Mouse (Mus musculus) adrenal gland, adult (tissue): ENCODE results near the gene Gli1.
"Not testable (repeated sequence)": the region's sequence is repeated elsewhere in the genome, so short reads cannot be mapped to it uniquely, and the experiment has no call there.

Experiments
- DNase-seq, 2 experiments: peaks; one replicate each; pipeline ENCODE4 v3.0.0; 2022 to 2023; ENCODE audit warnings: low spot score in 1 of 2; ENCODE audit not compliant: inconsistent age in 2 of 2

The Gli1 gene

DNA sequence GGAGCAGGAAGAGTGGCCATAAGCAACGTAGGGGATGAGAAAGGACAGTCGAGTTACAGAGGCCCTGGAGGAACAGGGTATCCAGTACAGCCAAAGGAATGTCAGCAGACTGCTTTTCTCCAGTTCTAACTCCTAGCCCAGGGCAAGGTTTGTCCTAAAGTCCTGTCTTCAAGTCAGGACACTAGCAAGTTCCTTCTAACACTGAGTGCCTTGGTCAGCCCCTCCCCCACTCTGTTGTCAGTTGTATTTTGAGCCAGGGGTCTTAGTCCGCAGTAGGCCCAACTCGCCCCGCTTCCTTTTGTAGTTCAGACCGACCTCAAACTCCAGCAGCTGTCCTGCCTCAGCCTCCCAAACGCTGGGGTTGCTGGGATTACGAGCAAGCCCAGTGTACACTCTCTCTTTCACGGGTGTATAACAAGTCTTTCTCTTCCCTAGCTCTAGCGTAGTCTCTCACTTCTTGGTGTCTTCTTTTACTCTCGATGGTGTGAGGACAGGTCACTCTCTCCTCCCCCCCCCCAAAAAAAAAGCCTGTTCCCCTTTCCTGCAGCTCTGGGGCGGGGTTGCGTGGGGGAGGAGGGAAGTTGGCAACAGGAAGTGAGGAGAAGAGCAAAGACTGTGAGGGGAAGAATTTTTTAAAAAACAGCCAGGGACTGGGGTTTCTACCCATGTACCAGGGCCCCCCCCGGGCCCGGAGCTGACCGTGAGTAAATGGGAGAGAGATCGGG is 18.5 kb downstream of the Gli1 start:
- DNase-seq, result peak in 1 of 2 experiments; percentile 49

DNA sequence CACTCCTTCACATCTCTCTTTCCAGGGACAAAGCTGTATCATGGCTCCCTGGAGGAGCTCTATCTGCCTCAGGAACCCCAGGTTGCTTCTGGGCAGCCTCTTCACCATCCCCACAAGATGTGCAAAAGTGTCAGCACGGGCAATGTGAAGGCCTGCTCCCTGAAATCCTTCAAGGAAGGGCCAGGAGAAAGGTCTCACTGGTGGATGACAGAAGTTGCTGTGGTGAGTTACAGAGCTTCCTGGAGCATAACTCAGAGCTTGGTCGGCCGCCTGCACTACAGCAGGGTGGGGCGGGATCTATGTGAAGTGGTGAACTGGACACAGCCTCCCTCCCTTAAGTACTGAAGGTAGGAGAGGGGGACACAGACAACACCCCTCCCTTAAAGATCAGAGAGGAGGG is 19.1 kb downstream of the Gli1 start:
- DNase-seq, result no peak

GRCm38 (mm10) chr10:127322178-127322577 is 19.6 kb downstream of the Gli1 start:
- no peak for DNase-seq

DNA sequence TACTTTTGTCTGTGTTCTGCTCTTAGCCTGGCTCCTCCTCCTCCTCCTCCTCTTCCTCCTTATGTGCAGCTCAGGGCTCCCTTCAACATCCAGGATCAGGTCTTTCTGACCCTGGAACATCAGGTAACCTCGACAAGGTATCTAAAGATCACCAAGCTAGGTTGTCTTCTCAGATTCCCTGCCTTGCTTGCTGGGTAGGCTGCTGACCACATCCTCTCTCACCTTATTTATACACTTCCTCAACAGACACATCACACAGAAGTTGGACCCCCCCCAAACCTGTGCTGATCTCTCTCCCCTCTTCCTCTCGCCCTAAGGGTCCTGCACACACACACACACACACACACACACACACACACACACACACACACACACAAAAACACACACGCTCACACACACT is 20.2 kb downstream of the Gli1 start, which contains the start of gene Arhgap9:
Gene Arhgap9, plus strand, starts transcription at position 344 of the 400 bp plus-strand sequence.
- DNase-seq, result no peak

DNA sequence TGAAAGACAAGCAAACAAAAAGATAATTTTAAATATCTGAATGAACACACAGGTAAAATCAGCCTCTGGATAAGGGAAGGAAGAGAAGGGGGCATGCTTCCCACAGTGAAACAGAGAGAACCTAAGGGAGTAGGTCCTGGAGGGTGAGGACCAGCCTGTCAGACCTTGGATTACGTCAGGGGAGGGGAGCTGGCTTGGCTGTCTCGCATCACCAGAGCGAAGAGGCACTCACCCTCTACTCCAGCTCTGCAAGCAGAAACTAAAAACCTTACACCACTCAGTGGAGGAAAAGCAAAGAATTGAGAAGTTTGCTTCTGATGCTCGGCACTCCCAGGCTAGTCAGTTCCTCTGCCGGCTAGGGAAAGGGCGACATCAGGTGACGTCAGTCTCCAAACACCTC is 21.8 kb downstream of the Gli1 start:
- no peak for DNase-seq

GRCm38 (mm10) chr10:127318009-127318408 is 23.8 kb downstream of the Gli1 start:
- DNase-seq, result no peak

DNA sequence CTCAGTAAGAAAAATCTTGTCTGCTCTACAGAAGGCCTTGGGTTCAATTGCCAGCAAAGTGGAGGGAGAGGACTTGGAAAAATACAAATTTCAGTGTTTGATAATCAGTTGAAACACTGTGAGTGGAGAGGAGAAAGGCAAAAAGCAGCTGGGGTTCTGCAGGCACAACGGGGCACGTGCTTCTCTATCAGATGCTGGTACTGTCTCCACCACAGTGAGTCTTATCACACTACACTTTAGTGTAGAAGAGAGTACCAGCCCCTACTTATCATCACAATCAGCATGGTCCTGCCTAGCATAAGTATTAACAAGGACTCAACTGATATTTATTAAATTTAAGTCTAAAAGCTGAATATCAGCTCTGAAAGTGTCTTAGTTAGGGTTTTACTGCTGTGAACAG is 24.5 kb downstream of the Gli1 start:
- DNase-seq, result peak in 1 of 2 experiments; percentile 49

- DNase-seq, result not testable (repeated sequence)
Measured at GRCm38 (mm10) chr10:127314950-127315349, 26.8 kb downstream of the Gli1 start.

GRCm38 (mm10) chr10:127313516-127313915 is 28.3 kb downstream of the Gli1 start:
- peak; percentile 52 to 60 for DNase-seq

DNA sequence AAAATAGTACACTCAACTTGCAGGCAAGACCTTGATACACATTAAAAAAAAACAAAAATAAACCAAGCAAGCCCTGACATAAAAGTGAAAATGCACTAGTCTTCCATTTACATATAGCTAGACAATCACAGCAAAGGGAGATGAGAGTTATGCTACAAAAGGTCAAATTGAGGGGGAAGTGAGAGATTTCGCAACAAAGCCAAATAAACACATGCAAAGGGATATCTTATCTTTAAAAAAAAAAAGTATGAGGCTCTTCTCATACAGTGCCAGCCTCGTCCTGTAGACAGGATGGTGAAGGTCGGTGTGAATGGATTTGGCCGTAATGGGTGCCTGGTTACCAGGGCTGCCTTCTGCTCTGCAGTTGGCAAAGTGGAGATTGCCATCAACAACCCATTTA is 28.9 kb downstream of the Gli1 start:
- DNase-seq, result no peak

GRCm38 (mm10) chr10:127312356-127312676 is 29.5 kb downstream of the Gli1 start:
- DNase-seq, result peak; percentile 81 to 95

DNA sequence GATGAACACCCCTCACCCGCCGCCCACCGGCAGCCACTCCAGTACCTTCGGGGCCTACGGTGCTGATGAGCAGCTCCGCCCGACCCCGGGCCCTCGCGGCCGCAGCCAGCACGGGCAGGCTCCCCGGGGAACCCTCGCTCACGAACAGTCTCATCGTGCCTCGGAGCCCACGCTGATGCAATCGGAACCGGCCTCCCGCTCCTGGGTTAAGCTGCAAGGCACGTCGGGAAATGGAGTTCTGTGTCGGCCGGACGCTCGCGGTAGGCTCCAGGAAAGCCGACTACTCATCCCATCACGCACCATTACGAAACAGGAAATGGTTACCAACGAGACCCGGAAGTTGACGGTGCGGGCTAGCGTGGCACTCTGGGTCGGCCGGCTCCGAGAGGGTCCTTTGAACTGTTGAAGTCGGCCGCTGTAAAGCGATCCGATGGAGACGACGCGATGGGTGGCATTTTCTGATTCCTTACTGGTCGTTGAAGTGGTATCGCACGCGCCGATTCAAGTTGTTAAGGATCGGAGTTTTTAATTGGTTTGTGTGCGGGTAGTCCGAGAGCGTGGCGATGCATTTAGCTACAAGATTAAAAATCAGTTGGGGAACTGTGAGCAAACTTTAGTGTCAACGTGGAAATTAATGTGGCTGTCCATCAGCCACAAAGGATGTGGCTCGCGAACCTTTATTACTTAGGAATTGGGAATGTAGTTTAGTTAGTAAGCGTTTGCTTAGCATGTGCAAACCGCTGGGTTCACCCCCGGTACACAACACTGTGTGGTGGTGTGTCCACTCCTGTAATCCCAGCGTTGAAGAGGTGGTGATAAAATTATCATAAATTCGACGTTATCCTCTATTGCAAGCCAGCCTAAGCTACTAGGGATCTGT is 30.1 kb downstream of the Gli1 start, which contains the start of gene Mars:
Gene Mars, minus strand, starts transcription at position 311 of the 880 bp plus-strand sequence.
- peak; percentile 95 to 99 for DNase-seq

DNA sequence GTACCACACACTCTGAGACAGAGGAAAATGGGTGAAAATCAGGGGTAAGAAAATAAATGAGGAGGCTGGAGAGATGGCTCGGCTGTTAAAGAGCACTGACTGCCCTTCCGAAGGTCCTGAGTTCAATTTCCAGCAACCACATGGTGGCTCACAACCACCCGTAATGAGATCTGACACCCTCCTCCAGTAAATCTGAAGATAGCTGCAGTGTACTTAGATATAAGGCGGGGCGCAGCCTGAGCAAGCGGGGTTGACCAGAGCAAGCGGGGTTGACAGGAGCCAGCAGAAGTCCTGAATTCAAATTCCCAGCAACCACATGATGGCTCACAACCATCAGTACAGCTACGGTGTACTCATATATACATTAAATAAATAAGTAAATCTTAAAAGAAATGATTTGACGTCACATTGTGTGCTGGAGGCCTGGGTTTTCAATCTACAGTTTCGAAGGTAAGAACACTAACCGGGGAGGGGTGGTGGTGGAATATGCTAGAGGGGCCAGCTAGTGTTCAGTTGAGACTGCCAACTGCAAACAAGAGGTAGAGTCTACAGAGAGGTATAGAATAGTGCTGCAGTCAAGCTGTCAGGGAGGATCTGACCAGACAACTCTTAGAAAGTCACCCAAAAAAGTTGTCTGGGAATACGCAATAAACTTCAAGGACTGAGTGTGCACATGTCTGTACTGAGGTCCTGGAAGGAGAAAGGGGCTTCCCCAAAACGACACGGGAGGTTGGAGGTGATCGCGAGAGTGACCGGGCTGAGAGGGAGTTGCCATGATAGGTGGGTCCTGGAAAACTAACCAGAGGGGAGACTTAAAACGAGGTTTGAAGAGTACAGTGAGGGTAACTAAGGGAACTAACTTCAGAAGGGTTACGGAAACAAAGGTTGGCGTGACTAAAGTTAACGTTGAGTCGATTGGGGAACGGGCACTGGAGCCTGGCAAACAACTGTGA is 31.0 kb downstream of the Gli1 start:
- DNase-seq, result peak in 1 of 2 experiments; percentile 50

- not testable (repeated sequence) for DNase-seq
Measured at GRCm38 (mm10) chr10:127309167-127309566, 32.6 kb downstream of the Gli1 start.

DNA sequence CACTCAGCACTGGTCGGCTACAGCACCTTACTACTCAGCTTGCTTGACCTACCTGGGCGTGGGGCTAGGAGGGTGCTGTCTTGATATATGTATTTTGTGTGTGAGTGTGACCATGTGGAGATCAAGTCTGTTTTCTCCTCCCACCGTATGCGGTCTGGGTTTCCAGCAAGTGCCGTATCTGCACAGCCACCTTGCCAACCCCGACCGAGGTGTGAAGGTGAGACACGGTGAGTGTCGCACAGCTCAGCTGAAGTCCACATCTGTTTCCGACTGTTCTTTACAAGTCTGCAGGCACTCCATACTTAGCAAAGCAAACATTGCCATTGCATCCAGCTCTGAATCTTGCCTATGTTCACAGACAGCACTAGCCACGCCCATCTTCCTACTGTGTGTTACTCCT is 38.6 kb downstream of the Gli1 start:
- no peak for DNase-seq

- peak in 1 of 2 experiments; percentile 78 for DNase-seq
Measured at GRCm38 (mm10) chr10:127300361-127300760, 41.4 kb downstream of the Gli1 start.

DNA sequence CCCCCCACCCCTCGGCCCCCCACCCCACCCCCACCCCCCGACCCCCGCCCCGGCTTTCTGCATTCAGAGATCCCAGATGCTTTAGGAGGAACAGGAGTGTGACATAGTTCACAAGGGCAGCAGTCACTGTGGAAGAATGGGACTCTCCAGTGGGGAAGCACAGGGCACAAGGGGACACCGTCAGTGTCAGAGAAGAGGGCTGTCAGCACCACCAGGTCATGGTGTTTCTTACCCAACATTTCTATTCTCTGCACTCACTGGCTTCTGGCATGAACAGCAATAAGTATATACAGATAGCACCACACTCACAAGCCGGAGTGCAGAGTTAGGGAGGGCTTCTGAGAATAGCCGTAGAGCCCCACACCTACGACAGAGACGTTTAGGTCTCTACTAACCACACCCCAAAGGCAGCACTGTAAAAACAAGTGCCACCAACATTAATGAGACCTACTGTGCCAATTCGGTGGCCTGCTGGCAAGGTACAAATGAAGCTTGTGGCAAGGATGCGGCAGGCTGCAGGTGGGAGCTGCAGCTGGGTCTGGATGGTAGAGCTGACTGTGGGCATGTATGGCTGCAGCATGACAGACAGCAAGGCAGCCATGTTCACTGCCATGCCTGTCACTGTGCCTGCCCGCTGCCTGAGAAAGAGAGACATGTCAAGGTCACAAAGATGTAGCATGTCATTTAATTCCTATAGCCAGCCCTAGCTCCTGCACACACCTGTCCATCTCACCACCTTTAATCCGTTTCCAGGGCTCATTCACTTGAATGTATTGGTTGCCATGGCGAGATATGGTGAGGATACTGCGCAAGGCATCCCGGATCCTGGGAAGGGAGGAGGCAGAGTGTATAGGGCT is 44.5 kb downstream of the Gli1 start:
- peak; percentile 11 to 52 for DNase-seq

DNA sequence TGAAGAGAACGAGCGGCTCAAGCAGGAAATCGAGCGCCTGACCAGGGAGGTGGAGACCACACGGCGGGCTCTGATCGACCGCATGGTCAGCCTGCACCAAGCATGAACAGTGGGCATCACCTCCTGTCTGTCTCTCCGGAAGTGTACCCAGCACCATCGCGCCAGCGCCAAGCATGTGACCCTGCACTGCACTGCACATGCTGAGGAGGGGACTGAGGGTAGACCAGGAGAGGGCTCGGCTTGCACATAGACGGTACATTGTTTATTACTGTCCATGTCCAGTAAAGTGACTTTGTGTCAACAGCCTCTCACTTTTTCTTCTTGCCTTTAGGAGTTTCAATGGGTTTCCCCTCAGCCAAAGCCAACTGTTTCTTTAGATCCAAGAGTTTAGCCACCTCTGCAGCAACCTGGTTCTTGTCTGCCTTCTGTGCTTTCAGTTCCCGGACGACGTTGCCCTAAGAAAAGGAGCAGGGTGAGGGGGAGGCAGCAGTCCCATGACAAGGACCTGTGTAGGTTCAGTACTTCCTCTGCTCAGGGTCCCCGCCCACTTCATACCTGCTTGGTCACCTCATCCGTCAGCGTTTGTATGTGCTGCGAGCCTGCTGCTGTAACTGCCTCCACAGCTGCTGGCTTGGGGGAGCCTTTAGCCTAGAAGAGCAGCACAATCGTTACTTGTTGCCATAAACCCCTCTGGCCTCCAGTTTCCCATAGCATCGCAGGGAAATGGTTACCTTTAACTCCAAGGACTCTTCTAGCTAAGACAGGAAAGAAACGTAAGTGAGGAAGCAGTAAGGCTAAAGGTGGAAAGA is 45.6 kb downstream of the Gli1 start:
- peak; percentile 22 to 48 for DNase-seq

GRCm38 (mm10) chr10:127294895-127295510 is 46.8 kb downstream of the Gli1 start:
- peak; percentile 30 to 67 for DNase-seq
